Mouse (Mus musculus) liver, embryonic 16.5 days (tissue): Measurements from ENCODE around the gene Mknk2. TPM values are rescaled to one million over a fixed set of nuclear protein-coding genes. Genes with fewer than 3 reads are reported as not detected.

Experiments
- ATAC-seq: fragments of 200-750 bp; cut with Nextera tagmentation; 2 replicates; pipeline ENCODE4 v1.8.0; 2017; ENCODE audit warnings: low read depth, mild to moderate bottlenecking, moderate number of reproducible peaks, moderate library complexity
- H3K27ac ChIP-seq: fragments of 300-500 bp; sonication (generic); 2 replicates; pipeline ENCODE4 v1.5.1; 2014; ENCODE audit warnings: mild to moderate bottlenecking, low read length
- H3K27me3 ChIP-seq: fragments of 300-500 bp; sonication (generic); 2 replicates; pipeline ENCODE4 v1.6.1; 2014; ENCODE audit warnings: low read depth, low read length, mixed read lengths; ENCODE audit not compliant: control insufficient read depth, insufficient read depth
- H3K36me3 ChIP-seq: fragments of 300-500 bp; sonication (generic); 2 replicates; pipeline ENCODE4 v1.6.1; 2014; ENCODE audit warnings: mild to moderate bottlenecking; ENCODE audit not compliant: control insufficient read depth, insufficient read depth
- H3K4me1 ChIP-seq: fragments of 300-500 bp; sonication (generic); 2 replicates; pipeline ENCODE4 v1.6.1; 2014; ENCODE audit warnings: low read depth, low read length, mixed read lengths; ENCODE audit not compliant: control insufficient read depth
- H3K4me2 ChIP-seq: fragments of 300-500 bp; sonication (generic); 2 replicates; pipeline ENCODE4 v1.6.1; 2014; ENCODE audit warnings: low read depth, low read length, mixed read lengths
- H3K4me3 ChIP-seq: fragments of 300-500 bp; sonication (generic); 2 replicates; pipeline ENCODE4 v1.5.1; 2014; ENCODE audit warnings: low read depth, mild to moderate bottlenecking, low read length
- H3K9ac ChIP-seq: fragments of 300-500 bp; sonication (generic); 2 replicates; pipeline ENCODE4 v1.6.1; 2014; ENCODE audit warnings: low read depth, low read length
- H3K9me3 ChIP-seq: fragments of 300-500 bp; sonication (generic); replicated peaks from 2 replicates; pipeline ENCODE4 v1.6.1; 2016; ENCODE audit warnings: low read length; ENCODE audit not compliant: control insufficient read depth
- WGBS: fragments of 180-500 bp; shearing (Covaris S2); extraction: QIAGEN DNeasy Blood & Tissue Kit; methylation state at CpG from one replicate; pipeline ENCODE4 v1.1.7; 2014; ENCODE audit not compliant: insufficient replicate concordance; 5-methylcytosine and 5-hydroxymethylcytosine counted together
- polyA plus RNA-seq: library from polyadenylated mRNA; unstranded; fragments of >200 nt; fragmentation: Nextera tagmentation; extraction: Ambion mirVana; gene quantifications from 2 replicates; pipeline ENCODE4 v1.2.1, GENCODE M21; 2015

Gene Mknk2
- polyA plus RNA-seq, 1 experiment from 2014 or later = 54.4 TPM

DNA sequence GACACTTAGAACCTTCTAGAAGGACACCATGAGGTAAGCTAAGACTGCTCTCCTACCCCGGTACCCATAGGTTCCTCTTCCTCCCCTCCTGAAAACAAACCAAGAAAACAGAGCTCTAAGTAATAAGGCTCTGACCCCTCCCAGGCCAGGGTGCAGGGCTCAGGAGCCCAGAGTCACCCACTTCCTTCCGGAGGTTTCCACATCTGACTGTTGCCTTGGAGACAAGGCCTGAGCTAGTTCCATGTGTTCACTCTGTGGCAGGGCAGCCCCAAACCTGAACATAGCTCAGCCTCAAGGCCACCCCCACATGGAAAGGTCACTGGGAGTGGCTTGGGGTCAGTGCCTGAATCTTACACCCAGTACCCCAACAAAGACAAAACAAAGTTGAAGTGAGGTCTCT lies 17.3 kb upstream of the Mknk2 start:
- 16% methylated on average over 2 of the region's 2 CpGs for WGBS
- Histone ChIP-seq H3K4me1 (peaks cover 86% of the 10 kb centered on the region), H3K4me3 (no peak overlapping the region), H3K36me3 (peaks cover 10% of the 10 kb centered on the region), H3K9ac (peak overlapping the region; percentile 34), H3K4me2 (peak overlapping the region; percentile 25; the same call in 1 of the 2 replicates), H3K27ac (peak overlapping the region; percentile 83), H3K9me3 (no peaks in the 10 kb centered on the region), H3K27me3 (no peaks in the 10 kb centered on the region)
- peak; percentile 25 for ATAC-seq

GRCm38 (mm10) chr10:80694159-80694938 lies 16.4 kb upstream of the Mknk2 start:
- Histone ChIP-seq H3K9ac (peak overlapping the region; percentile 34; the same call in 1 of the 2 replicates), H3K4me2 (no peak overlapping the region; the same call in 1 of the 2 replicates), H3K36me3 (peaks cover 18% of the 10 kb centered on the region), H3K27me3 (no peaks in the 10 kb centered on the region), H3K4me1 (peaks cover 78% of the 10 kb centered on the region), H3K27ac (peak overlapping the region; percentile 83), H3K9me3 (no peaks in the 10 kb centered on the region), H3K4me3 (no peak overlapping the region)
- WGBS = 82% methylated on average over 13 of the region's 13 CpGs
- ATAC-seq = no peak

DNA sequence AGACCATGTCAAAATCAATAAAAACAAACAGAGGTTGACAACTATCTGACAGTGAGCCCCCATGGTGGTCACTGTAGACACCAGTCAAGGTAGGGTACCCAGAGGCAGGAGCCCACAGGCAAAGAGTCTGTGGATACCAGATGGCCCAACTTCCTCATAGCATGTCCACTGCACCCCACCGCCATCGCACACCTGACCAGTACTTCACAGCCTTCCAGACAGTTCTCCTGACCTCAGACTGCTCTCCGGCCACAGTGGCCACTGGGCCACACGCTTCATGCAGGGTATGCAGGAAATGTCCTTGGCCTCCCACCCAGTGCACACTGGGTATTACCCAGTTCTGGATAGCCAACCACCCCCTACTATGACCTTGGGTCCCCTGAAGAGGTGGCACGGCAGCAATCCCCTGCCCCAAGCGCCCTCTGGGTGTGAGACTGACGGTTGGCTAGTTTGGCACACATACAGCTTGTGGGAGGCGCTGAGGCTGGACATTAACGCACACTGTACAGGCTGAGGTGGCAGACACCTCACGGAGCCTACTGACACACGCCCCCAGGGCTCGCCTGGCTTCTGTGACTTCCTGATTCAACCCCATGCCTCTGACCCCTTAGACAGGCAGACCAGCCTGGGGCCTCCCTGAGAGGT lies 15.6 kb upstream of the Mknk2 start:
- Histone ChIP-seq H3K4me1 (peaks cover 70% of the 10 kb centered on the region), H3K9me3 (no peaks in the 10 kb centered on the region), H3K4me3 (no peak overlapping the region), H3K9ac (no peak overlapping the region), H3K27me3 (no peaks in the 10 kb centered on the region), H3K27ac (peak overlapping the region; percentile 52), H3K36me3 (peaks cover 19% of the 10 kb centered on the region), H3K4me2 (0 out of 2 replicates have a peak overlapping the region, but pooled peaks have one; percentile 3)
- no peak for ATAC-seq
- WGBS = 76% methylated on average over 12 of the region's 12 CpGs

DNA sequence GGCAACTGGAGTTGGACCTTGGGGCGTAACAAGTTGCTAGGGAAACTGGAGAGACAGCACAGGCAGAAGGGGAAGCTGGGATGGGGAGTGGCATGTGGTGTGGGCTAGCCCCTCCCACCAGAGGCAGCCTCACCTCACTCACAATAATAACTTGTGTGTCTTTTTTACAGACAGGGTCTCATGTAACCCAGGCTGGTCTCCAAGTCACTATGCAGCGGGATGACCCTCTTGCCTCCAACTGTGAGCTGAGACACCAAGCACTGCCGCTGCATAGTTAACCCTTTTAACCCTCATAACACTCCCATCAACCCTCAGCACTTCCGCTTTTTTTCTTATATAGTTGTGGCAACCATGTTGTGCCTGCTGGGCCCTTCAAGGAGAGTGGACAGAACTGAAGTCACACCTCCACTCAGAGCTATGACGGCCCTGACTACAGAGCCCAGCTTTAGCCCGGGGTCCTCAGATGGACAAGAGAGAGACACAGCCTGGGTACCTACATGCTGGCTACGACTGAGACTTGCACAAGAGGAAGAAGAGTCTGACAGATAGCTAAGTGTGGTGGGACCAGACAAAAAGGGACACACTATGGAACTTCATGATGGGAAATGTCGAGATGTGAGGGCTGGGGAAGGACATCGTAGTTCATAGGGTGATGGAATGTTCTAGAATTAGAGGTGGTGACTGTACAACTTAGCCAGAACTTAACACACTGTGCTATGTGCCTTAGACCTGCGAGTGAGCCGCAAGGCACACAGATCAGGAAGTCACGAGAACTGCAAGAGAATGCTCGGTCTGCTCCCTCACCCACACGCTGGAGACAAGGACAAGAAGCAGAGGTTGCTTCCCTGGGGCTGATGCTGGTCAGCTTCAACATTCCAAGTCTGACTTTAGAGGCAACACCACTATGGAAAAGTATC lies 14.6 kb upstream of the Mknk2 start:
- no peak overlapping the region; the same call in 1 of the 2 replicates for H3K9ac ChIP-seq
- H3K9me3 ChIP-seq = no peaks in the 10 kb centered on the region
- peak overlapping the region; percentile 52 for H3K27ac ChIP-seq
- no peak overlapping the region for H3K4me3 ChIP-seq
- no peak for ATAC-seq
- 44% methylated on average over 14 of the region's 14 CpGs for WGBS
- H3K36me3 ChIP-seq = peaks cover 19% of the 10 kb centered on the region
- H3K4me2 ChIP-seq = 0 out of 2 replicates have a peak overlapping the region, but pooled peaks have one; percentile 3
- no peaks in the 10 kb centered on the region for H3K27me3 ChIP-seq
- H3K4me1 ChIP-seq = peaks cover 60% of the 10 kb centered on the region

DNA sequence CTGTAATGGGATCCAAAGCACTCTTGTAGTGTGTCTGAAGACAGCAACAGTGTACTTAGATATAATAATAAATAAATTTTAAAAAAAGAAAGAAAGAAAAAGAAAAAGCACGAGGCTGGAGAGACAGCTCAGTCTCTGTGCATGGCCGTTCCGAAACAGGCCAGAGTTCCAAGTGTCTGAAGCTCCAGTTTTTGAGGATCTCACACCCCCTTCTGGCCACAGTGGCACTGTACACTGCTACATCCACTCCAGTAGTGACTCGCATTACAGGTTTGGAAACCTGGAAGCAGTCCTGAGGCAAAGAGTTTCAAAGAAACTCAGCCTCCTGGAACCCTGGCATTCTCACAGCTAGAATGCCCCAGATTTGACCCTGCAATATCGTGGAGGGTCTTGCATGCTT lies 9.9 kb upstream of the Mknk2 start:
- Histone ChIP-seq H3K9me3 (no peaks in the 10 kb centered on the region), H3K4me2 (no peak overlapping the region), H3K9ac (no peak overlapping the region), H3K27ac (no peak overlapping the region), H3K27me3 (no peaks in the 10 kb centered on the region), H3K4me3 (no peak overlapping the region), H3K36me3 (peaks cover 30% of the 10 kb centered on the region), H3K4me1 (peaks cover 36% of the 10 kb centered on the region)
- ATAC-seq = peak; percentile 40; the same call in 1 of the 2 replicates
- 44% methylated on average over 5 of the region's 5 CpGs for WGBS

DNA sequence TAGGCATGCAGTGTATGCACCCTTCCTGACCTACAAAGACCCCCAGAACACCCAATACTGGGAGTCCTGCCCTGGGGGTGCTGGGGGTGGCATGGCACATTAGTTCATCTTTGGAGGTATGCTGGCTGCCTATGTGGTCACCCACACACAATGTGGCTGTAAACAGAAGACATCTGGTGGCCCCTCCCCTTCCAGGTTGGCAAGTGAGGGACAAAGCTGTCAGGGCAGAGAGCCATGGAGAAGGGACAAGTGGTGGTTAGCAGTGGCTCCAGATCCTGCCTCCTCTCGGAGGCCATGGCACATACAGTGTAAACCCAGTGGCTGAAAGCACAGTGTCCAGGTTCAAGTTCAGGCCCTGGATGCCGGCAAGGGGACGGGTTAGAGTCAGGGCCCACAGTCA lies 8.7 kb upstream of the Mknk2 start:
- H3K9ac ChIP-seq = no peak overlapping the region
- H3K27me3 ChIP-seq = no peaks in the 10 kb centered on the region
- no peak overlapping the region for H3K4me3 ChIP-seq
- peaks cover 24% of the 10 kb centered on the region for H3K4me1 ChIP-seq
- peak overlapping the region; percentile 88 for H3K27ac ChIP-seq
- 88% methylated on average over 3 of the region's 3 CpGs for WGBS
- no peaks in the 10 kb centered on the region for H3K9me3 ChIP-seq
- no peak for ATAC-seq
- no peak overlapping the region for H3K4me2 ChIP-seq
- H3K36me3 ChIP-seq = peaks cover 30% of the 10 kb centered on the region

GRCm38 (mm10) chr10:80684984-80685383 lies 7.1 kb upstream of the Mknk2 start:
- peaks cover 19% of the 10 kb centered on the region for H3K36me3 ChIP-seq
- ATAC-seq = peak; percentile 82
- peaks cover 27% of the 10 kb centered on the region for H3K4me1 ChIP-seq
- peak overlapping the region; percentile 44 for H3K9ac ChIP-seq
- H3K27me3 ChIP-seq = no peaks in the 10 kb centered on the region
- H3K9me3 ChIP-seq = no peaks in the 10 kb centered on the region
- peak overlapping the region; percentile 88 for H3K27ac ChIP-seq
- 27% methylated on average over 4 of the region's 4 CpGs for WGBS
- peak overlapping the region; percentile 53 for H3K4me2 ChIP-seq
- peak overlapping the region; percentile 18; the same call in 1 of the 2 replicates for H3K4me3 ChIP-seq

DNA sequence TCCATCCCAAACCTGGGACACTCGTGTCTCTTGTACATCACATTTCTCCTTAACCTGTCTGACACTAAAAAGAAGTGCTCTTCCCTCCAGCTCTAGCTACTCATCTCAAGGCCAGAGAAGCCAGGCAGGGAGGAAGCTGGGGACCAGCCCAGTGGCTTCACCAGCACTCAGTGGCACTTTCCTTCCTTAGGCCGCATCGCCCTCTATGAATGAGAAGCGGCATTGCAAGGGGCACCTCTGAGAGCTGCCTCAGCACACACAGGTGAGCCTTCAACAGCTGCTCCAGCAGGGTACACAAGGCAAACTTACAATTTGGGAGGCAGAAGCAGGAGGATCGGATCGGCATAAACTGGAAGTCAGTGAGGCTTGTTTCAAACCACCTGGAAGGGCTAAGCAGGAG lies 6.3 kb upstream of the Mknk2 start:
- Histone ChIP-seq H3K4me1 (peaks cover 35% of the 10 kb centered on the region), H3K9me3 (no peaks in the 10 kb centered on the region), H3K9ac (peak overlapping the region; percentile 19), H3K4me3 (no peak overlapping the region), H3K36me3 (peaks cover 11% of the 10 kb centered on the region), H3K4me2 (no peak overlapping the region), H3K27ac (peak overlapping the region; percentile 88), H3K27me3 (no peaks in the 10 kb centered on the region)
- WGBS = 44% methylated on average over 6 of the region's 6 CpGs
- ATAC-seq = peak; percentile 70
